Mouse (Mus musculus) cerebellum, adult 2 months (tissue): Measurements from ENCODE around the gene Fam184a. TPM values are rescaled to one million over a fixed set of nuclear protein-coding genes. Genes with fewer than 3 reads are reported as not detected.

Source experiments
- DNase-seq, 2 experiments: peaks; one replicate each; pipeline ENCODE4 v3.0.0; 2021
- H3K27ac ChIP-seq: fragments of 200-500 bp; 2 replicates; pipeline ENCODE4 v1.5.1; 2012; ENCODE audit warnings: low read length, control low read depth, inconsistent platforms; ENCODE audit not compliant: insufficient read depth
- H3K27me3 ChIP-seq: fragments of 200-500 bp; 2 replicates; pipeline ENCODE4 v1.6.1; 2012; ENCODE audit warnings: inconsistent platforms, mild to moderate bottlenecking, low read length, moderate library complexity; ENCODE audit not compliant: control insufficient read depth, insufficient read depth
- H3K4me1 ChIP-seq: fragments of 200-500 bp; 2 replicates; pipeline ENCODE4 v1.6.1; 2011; ENCODE audit warnings: low read length; ENCODE audit not compliant: control insufficient read depth, insufficient read depth
- H3K4me3 ChIP-seq: fragments of 200-500 bp; replicated peaks from 2 replicates; pipeline ENCODE3; 2011; ENCODE audit warnings: mild to moderate bottlenecking, low read depth, low read length, control low read depth; ENCODE audit not compliant: insufficient read depth
- CTCF ChIP-seq: fragments of 200-500 bp; IDR thresholded peaks from 2 replicates; pipeline ENCODE4 v1.5.1; 2011; ENCODE audit warnings: low read depth, mild to moderate bottlenecking, control low read depth, low read length, moderate library complexity, borderline replicate concordance; ENCODE audit not compliant: insufficient read depth
- POLR2A ChIP-seq: fragments of 200-500 bp; IDR thresholded peaks from 2 replicates; pipeline ENCODE4 v1.6.1; 2011; ENCODE audit warnings: low read length, control low read depth, borderline replicate concordance; ENCODE audit not compliant: insufficient read depth
- WGBS: fragments of 180-500 bp; shearing (Covaris S2); methylation state at CpG from one replicate; pipeline ENCODE4 v1.1.7; 2018; 5-methylcytosine and 5-hydroxymethylcytosine counted together
- polyA plus RNA-seq: library from polyadenylated mRNA; depleted of rRNA; stranded (reverse); fragments of >200 nt; gene quantifications from 2 replicates; pipeline ENCODE4 v1.2.3, GENCODE M21; 2012; rRNA removed

Gene Fam184a
- polyA plus RNA-seq, 1 experiment = 30.3 TPM

DNA sequence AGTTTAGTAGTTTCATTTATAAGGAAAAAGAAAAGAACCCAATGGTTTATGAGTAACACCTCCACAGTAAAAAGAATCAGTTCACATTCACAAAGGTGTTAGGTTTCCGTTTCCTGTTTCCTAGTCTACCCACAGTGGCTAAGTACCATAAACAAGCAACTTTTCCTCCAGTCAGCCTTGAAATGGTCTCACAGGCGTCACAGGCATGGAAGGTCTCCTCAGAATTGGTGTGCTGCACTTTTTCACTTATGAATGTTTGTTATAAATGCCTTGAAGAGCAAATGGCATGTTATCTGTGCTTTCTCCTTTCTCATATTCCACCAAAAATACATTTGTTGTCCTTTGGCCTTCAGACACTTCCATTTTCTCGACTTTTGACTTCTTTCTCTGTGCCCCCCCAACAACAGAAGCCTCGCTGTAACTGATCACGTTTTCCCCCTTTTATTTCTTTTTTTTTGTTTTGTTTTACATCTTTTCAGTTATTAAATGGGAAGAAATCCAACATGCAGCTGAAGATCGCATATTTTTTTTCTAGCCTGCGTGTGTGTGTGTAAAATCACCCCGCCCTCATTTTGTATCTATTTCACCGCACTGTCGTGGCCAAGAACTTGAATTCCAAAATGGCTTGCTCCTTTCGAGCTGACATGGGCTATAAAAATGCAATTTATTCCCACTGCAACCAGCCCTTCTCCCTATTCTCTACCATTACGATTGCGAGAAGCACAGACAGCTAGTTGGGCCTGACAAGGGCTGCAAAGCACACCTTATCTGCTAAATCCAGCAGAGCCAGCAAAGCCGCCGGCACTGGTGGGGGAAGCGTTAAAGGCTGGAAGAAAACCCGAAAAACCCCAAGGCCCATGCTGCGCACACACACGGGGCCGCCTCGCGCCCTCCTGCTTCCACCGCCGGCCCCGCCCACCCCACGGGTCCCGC lies 154.9 kb downstream of the Fam184a start:
- Histone ChIP-seq H3K27ac (peak overlapping the region; percentile 94), H3K27me3 (no peaks in the 10 kb centered on the region), H3K4me1 (peaks cover 2% of the 10 kb centered on the region; the same call in 1 of the 2 replicates), H3K4me3 (peak overlapping the region; percentile 96)
- 6% methylated on average over 26 of the region's 27 CpGs for WGBS
- TF ChIP-seq CTCF = no peak
- peak; percentile 57; the same call in 1 of the 2 replicates for TF ChIP-seq POLR2A
- peak in 1 of 2 experiments; percentile 85 for DNase-seq

DNA sequence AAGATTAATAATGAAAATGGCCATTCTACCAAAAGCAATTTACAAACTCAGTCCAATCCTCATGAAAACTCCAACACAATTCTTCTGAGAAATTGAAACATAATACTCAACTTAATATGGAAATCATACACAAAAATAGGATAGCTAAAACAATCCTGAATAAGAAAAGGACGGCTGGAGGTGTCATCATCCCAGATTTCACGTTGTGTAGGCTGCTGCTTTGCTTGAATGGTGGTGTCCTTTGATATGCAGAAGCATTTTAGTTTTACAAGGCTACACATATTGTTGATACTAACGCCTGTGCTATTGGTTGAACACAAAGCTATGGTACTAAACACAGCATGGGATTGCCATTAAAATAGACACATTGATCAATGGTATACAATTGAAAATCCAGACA lies 165.1 kb downstream of the Fam184a start:
- Histone ChIP-seq H3K27me3 (no peaks in the 10 kb centered on the region), H3K27ac (no peak overlapping the region), H3K4me1 (no peaks in the 10 kb centered on the region), H3K4me3 (no peak overlapping the region)
- WGBS = 70% methylated on average over 3 of the region's 3 CpGs
- DNase-seq = no peak
- TF ChIP-seq POLR2A (no peak), CTCF (no peak)

Other genes starting within 250 kb of the Fam184a start
- gene Asf1a, start 154.4 kb downstream of the Fam184a start, polyA plus RNA-seq = 27.0 TPM in 2 replicates
- 5.3 and 5.7 TPM in 2 replicates for gene Mcm9, start 120.7 kb downstream of the Fam184a start, polyA plus RNA-seq